Comparison of ENCODE assay signal across 25 mouse cellular contexts in the genomic region with DNA sequence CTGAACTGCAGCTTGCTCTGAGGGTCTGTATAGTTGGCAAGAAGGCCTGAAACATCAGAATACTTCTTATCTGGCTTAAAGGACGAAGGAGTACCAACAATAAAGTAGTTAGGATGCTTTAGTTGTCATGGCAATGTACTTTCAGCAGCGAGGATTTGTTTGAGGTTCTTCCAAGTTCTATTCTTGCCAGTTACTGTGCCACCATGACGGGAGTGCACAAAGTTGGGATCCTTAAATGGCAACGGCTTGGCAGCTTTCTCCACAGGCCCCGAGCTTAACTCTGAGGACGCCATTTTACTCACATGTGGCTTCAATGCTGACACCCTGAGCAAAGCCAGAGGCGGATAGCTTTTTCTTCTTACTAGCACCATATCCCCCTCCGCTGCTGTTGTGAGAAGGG. TPM values are rescaled to one million over a fixed set of nuclear protein-coding genes. Genes with fewer than 3 reads are reported as not detected.
DNase-seq lines count a peak whose midpoint lies in the region; ATAC-seq lines count a peak whose summit lies in the region.
"Not testable (repeated sequence)": the region's sequence is repeated elsewhere in the genome, so short reads cannot be mapped to it uniquely, and the experiment has no call there.
"Had no signal": no experiment of that assay in that cellular context is flagged by ENCODE, and none has a peak within 500 bp of the region (broad histone marks: within the 10 kb centered on the region; RNA-seq: fewer than 3 reads in every experiment).

No protein-coding gene starts in this region.

- H3K4me2 ChIP-seq in embryonic facial prominence, embryonic 14.5 days (ENCODE audit: low read depth, low read length) = not testable (repeated sequence)

- 80% methylated on average over 8 of the region's 8 CpGs for WGBS in embryonic facial prominence, embryonic 14.5 days

- intact Hi-C loops in left cerebral cortex, postnatal 25 days (cut with DNase I) = not testable (repeated sequence)

- H3K36me3 ChIP-seq in embryonic facial prominence, embryonic 14.5 days (ENCODE audit: control insufficient read depth, insufficient read depth, low read length) = not testable (repeated sequence)

- not testable (repeated sequence) for ATAC-seq in embryonic facial prominence, embryonic 14.5 days (ENCODE audit: low read depth)

- peak; percentile 8 for DNase-seq in adrenal gland, adult 2 months
- peak; percentile 0 for DNase-seq in embryonic facial prominence, embryonic 14.5 days (ENCODE audit: low spot score)
- DNase-seq in frontal cortex, postnatal 14 days (ENCODE audit: low spot score in 2 of 2) = peak; percentile 28
- peak; percentile 15 to 20 for DNase-seq in layer of hippocampus, adult 8-10 months (ENCODE audit: low spot score in 2 of 2)
- peak; percentile 11 for DNase-seq in left cerebral cortex, adult 11 months (ENCODE audit: low spot score)
- peak; percentile 33 to 82 for DNase-seq in left cerebral cortex, postnatal 25 days (ENCODE audit: low spot score in 2 of 2)
- DNase-seq in right cerebral cortex, adult 2 months (ENCODE audit: low spot score in 2 of 2) = peak; percentile 26 to 45
- DNase-seq in telencephalon, adult 2 months (ENCODE audit: low read depth, low spot score) = peak; percentile 73

- not testable (repeated sequence) for H3K9ac ChIP-seq in embryonic facial prominence, embryonic 14.5 days (ENCODE audit: low read depth, low read length)

- H3K4me3 ChIP-seq in embryonic facial prominence, embryonic 14.5 days (ENCODE audit: low read depth, low read length) = not testable (repeated sequence)

- H3K27ac ChIP-seq in embryonic facial prominence, embryonic 14.5 days (replicated peaks; ENCODE audit: low read depth, low read length) = not testable (repeated sequence)

- not testable (repeated sequence) for H3K27me3 ChIP-seq in embryonic facial prominence, embryonic 14.5 days (replicated peaks; ENCODE audit: control insufficient read depth, insufficient read depth, low read length)

- not testable (repeated sequence) for H3K4me1 ChIP-seq in embryonic facial prominence, embryonic 14.5 days (ENCODE audit: control insufficient read depth, insufficient read depth, low read length)

- H3K9me3 ChIP-seq in embryonic facial prominence, embryonic 14.5 days (ENCODE audit: control insufficient read depth, low read length) = not testable (repeated sequence)

RNA-seq across cellular contexts. Expression of gene Apol7b, which starts 2.5 kb away (rescaled TPM):
- total RNA-seq in adrenal gland, adult 2 months (2021) = not detected
- 0.04 TPM in 1 of 2 replicates, not detected in the other for polyA plus RNA-seq in adrenal gland, adult 2 months (2012; rRNA removed)
- polyA plus RNA-seq in embryonic facial prominence, embryonic 14.5 days (2014; fragmentation: Nextera tagmentation; extraction: Ambion mirVana) = not detected in 2 replicates
- not detected for total RNA-seq in layer of hippocampus, adult 8-10 months (2022)
- under 1 TPM in 1 of 2 experiments, not detected in 1; 0.28 TPM for total RNA-seq in left cerebral cortex, postnatal 25 days (2021)
- total RNA-seq: adrenal gland, postnatal 36 days had no signal
- polyA plus RNA-seq: embryonic facial prominence, embryonic 12.5 days; erythroblast, embryonic 14.5 days; forebrain, embryonic 12.5 days; heart, embryonic 13.5 days; hindbrain, embryonic 11.5 days; kidney, embryonic 14.5 days; limb, embryonic 10.5 days; liver, embryonic 15.5 days; lung, embryonic 15.5 days; midbrain, embryonic 13.5 days; neural tube, embryonic 12.5 days had no signal

RNA-seq across cellular contexts. Expression of gene Apol10a, which starts 32.1 kb away (rescaled TPM):
- total RNA-seq in adrenal gland, adult 2 months (2021) = not detected
- polyA plus RNA-seq in adrenal gland, adult 2 months (2012; rRNA removed) = not detected in 2 replicates
- 0.14 TPM in 1 of 2 replicates, not detected in the other for polyA plus RNA-seq in embryonic facial prominence, embryonic 14.5 days (2014; fragmentation: Nextera tagmentation; extraction: Ambion mirVana)
- total RNA-seq in layer of hippocampus, adult 8-10 months (2022) = not detected
- total RNA-seq in left cerebral cortex, postnatal 25 days (2021) = not detected
- total RNA-seq: gastrocnemius, adult 18-20 months; gastrocnemius, postnatal 36 days; heart, postnatal 14 days had no signal
- polyA plus RNA-seq: embryonic facial prominence, embryonic 12.5 days; erythroblast, embryonic 14.5 days; forebrain, embryonic 12.5 days; heart, adult 2 months; heart, embryonic 13.5 days; hindbrain, embryonic 11.5 days; kidney, embryonic 14.5 days; limb, embryonic 10.5 days; liver, embryonic 15.5 days; lung, embryonic 15.5 days; midbrain, embryonic 13.5 days; neural tube, embryonic 12.5 days; urinary bladder, adult 2 months had no signal

RNA-seq across cellular contexts. Expression of gene Apol9a, which starts 33.8 kb away (rescaled TPM):
- 1 to 10 TPM in 1 of 2 experiments, under 1 TPM in 1; 0.78 to 1.2 TPM for total RNA-seq in adrenal gland, adult 2 months (2021)
- polyA plus RNA-seq in adrenal gland, adult 2 months (2012; rRNA removed) = 1.9 and 3.0 TPM in 2 replicates
- 0.31 TPM in 1 of 2 replicates, not detected in the other for polyA plus RNA-seq in embryonic facial prominence, embryonic 14.5 days (2014; fragmentation: Nextera tagmentation; extraction: Ambion mirVana)
- under 1 TPM in 1 of 4 experiments, not detected in 3; 0.32 TPM for total RNA-seq in layer of hippocampus, adult 8-10 months (2022)
- total RNA-seq in left cerebral cortex, postnatal 25 days (2021) = not detected
- total RNA-seq: gastrocnemius, adult 18-20 months had no signal
- polyA plus RNA-seq: embryonic facial prominence, embryonic 12.5 days; erythroblast, embryonic 14.5 days; forebrain, embryonic 12.5 days; kidney, embryonic 14.5 days; limb, embryonic 10.5 days; midbrain, embryonic 13.5 days had no signal

RNA-seq across cellular contexts. Expression of gene Apol7a, which starts 45.8 kb away (rescaled TPM):
- under 1 TPM in 1 of 2 experiments, not detected in 1; 0.21 TPM for total RNA-seq in adrenal gland, adult 2 months (2021)
- 0.07 TPM in 1 of 2 replicates, not detected in the other for polyA plus RNA-seq in adrenal gland, adult 2 months (2012; rRNA removed)
- polyA plus RNA-seq in embryonic facial prominence, embryonic 14.5 days (2014; fragmentation: Nextera tagmentation; extraction: Ambion mirVana) = 0.43 TPM in 1 of 2 replicates, not detected in the other
- 1 to 10 TPM in 1 of 4 experiments, under 1 TPM in 2, not detected in 1; 0.14 to 1.3 (median 0.82) TPM for total RNA-seq in layer of hippocampus, adult 8-10 months (2022)
- under 1 TPM in 1 of 2 experiments, not detected in 1; 0.50 TPM for total RNA-seq in left cerebral cortex, postnatal 25 days (2021)
- total RNA-seq: adrenal gland, postnatal 36 days had no signal
- polyA plus RNA-seq: embryonic facial prominence, embryonic 12.5 days; erythroblast, embryonic 14.5 days; forebrain, embryonic 12.5 days; hindbrain, embryonic 11.5 days; kidney, embryonic 14.5 days; limb, embryonic 10.5 days; midbrain, embryonic 13.5 days; neural tube, embryonic 12.5 days had no signal

Comparison
In these comparisons a context has a peak if more than half of its experiments do, and no peak if none do; other contexts are left out.
1. DNase-seq: peak in every context shown above with its lines; median percentile 73 in telencephalon, adult 2 months; 58 in left cerebral cortex, postnatal 25 days; 36 in right cerebral cortex, adult 2 months; 28 in frontal cortex, postnatal 14 days; 18 in layer of hippocampus, adult 8-10 months; 11 in left cerebral cortex, adult 11 months; 8 in adrenal gland, adult 2 months; 0 in embryonic facial prominence, embryonic 14.5 days.